Mouse (Mus musculus): ENCODE data around the gene Ccdc122.

Gene Ccdc122

GRCm38 (mm10) chr14:77130612-77131011 lies 94.0 kb downstream of the Ccdc122 start:
- no peak for DNase-seq (ENCODE audit: low spot score)

GRCm38 (mm10) chr14:77136936-77137335 lies 100.4 kb downstream of the Ccdc122 start:
- DNase-seq (ENCODE audit: low spot score), result no peak

- no peak for DNase-seq (ENCODE audit: low spot score)
Measured at GRCm38 (mm10) chr14:77141324-77142282, 105.0 kb downstream of the Ccdc122 start.

- no peak for DNase-seq (ENCODE audit: low spot score)
Measured at GRCm38 (mm10) chr14:77145103-77145502, 108.5 kb downstream of the Ccdc122 start.

- no peak for DNase-seq (ENCODE audit: low spot score)
Measured at GRCm38 (mm10) chr14:77147635-77148034, 111.1 kb downstream of the Ccdc122 start.

- no peak for DNase-seq (ENCODE audit: low spot score)
Measured at GRCm38 (mm10) chr14:77150556-77150955, 114.0 kb downstream of the Ccdc122 start.

GRCm38 (mm10) chr14:77151431-77151830 lies 114.9 kb downstream of the Ccdc122 start:
- no peak for DNase-seq (ENCODE audit: low spot score)

- peak; percentile 24 for DNase-seq (ENCODE audit: low spot score)
Measured at GRCm38 (mm10) chr14:77156222-77156910, 119.8 kb downstream of the Ccdc122 start, which contains the start of gene Enox1. Gene Enox1, plus strand, starts transcription at chr14:77156763.

- peak; percentile 3 for DNase-seq (ENCODE audit: low spot score)
Measured at GRCm38 (mm10) chr14:77156911-77157504, 120.4 kb downstream of the Ccdc122 start.

- peak; percentile 59 for DNase-seq (ENCODE audit: low spot score)
Measured at GRCm38 (mm10) chr14:77157505-77157911, 120.9 kb downstream of the Ccdc122 start.

GRCm38 (mm10) chr14:77159397-77159796 lies 122.8 kb downstream of the Ccdc122 start:
- no peak for DNase-seq (ENCODE audit: low spot score)

Measured in ovary, adult 18-20 months (tissue).